In genomic region chr6:29215181-29215580, GRCm38 (mm10) we compare ENCODE assay signal across 9 mouse cellular contexts. TPM values are rescaled to one million over a fixed set of nuclear protein-coding genes. Genes with fewer than 3 reads are reported as not detected.
A peak's percentile ranks its signal among the peaks of the same experiment; 100 is the strongest.
DNase-seq lines count a peak whose midpoint lies in the region; ATAC-seq lines count a peak whose summit lies in the region.
"Had no signal": no experiment of that assay in that cellular context is flagged by ENCODE, and none has a peak within 500 bp of the region (broad histone marks: within the 10 kb centered on the region; RNA-seq: fewer than 3 reads in every experiment).

No protein-coding gene starts in this region.

- peak overlapping the region; percentile 99 for H3K4me2 ChIP-seq in limb, embryonic 13.5 days (replicated peaks)

- H3K9ac ChIP-seq in limb, embryonic 13.5 days: peak overlapping the region; percentile 70; the same call in 1 of the 2 replicates

- no peak for ATAC-seq in megakaryocyte, adult 5-6 weeks (ENCODE audit: poor library complexity, severe bottlenecking)
- ATAC-seq in limb, embryonic 13.5 days (ENCODE audit: low FRiP score, low read depth): no peak
- ATAC-seq in activated CD4-positive, CD25-positive, alpha-beta regulatory T cell, adult 4 months: no peak
- no peak for ATAC-seq in inflammation-experienced regulatory T-cells, adult 6 months

- peaks cover 30% of the 10 kb centered on the region for H3K27me3 ChIP-seq in megakaryocyte, embryonic 14.5 days (replicated peaks)
- H3K27me3 ChIP-seq in limb, embryonic 13.5 days: peaks cover 28% of the 10 kb centered on the region

- peak overlapping the region; percentile 96 for H3K4me3 ChIP-seq in megakaryocyte, embryonic 14.5 days (replicated peaks)
- H3K4me3 ChIP-seq in limb, embryonic 13.5 days: peak overlapping the region; percentile 69

- peak; percentile 18 for DNase-seq in cerebellum, adult 11-12 months
- DNase-seq in cerebellum, adult 18-20 months: no peak
- peak; percentile 67 for DNase-seq in retina, postnatal 1 day

- WGBS in limb, embryonic 13.5 days: 13% methylated on average over 9 of the region's 9 CpGs

- no peak overlapping the region for H3K27ac ChIP-seq in limb, embryonic 13.5 days

- H3K4me1 ChIP-seq in megakaryocyte, embryonic 14.5 days: peaks cover 62% of the 10 kb centered on the region
- H3K4me1 ChIP-seq in limb, embryonic 13.5 days: peaks cover 40% of the 10 kb centered on the region

- H3K9me3 ChIP-seq in megakaryocyte, embryonic 14.5 days: no peaks in the 10 kb centered on the region
- H3K9me3 ChIP-seq in limb, embryonic 13.5 days: no peaks in the 10 kb centered on the region

- H3K36me3 ChIP-seq in megakaryocyte, embryonic 14.5 days (replicated peaks; ENCODE audit: low read length): no peaks in the 10 kb centered on the region
- no peaks in the 10 kb centered on the region for H3K36me3 ChIP-seq in limb, embryonic 13.5 days

RNA-seq across cellular contexts. Expression of gene Impdh1, which starts 1.0 kb away (rescaled TPM):
- polyA plus RNA-seq in megakaryocyte, embryonic 14.5 days (2012; ENCODE audit: insufficient read depth, low replicate concordance): 281 and 443 TPM in 2 replicates
- 7.8 and 12.0 TPM in 2 replicates for total RNA-seq in megakaryocyte, adult 5-6 weeks (2015)
- 9.0 and 11.6 TPM in 2 replicates for total RNA-seq in megakaryocyte, adult 5-6 weeks (2017)
- polyA plus RNA-seq in limb, embryonic 13.5 days (2015; fragmentation: Nextera tagmentation; extraction: Ambion mirVana): 49.9 and 51.7 TPM in 2 replicates
- 10 to 100 TPM; 13.0 to 16.5 TPM for polyA plus RNA-seq in activated CD4-positive, CD25-positive, alpha-beta regulatory T cell, adult 4 months (2017; shearing (Covaris generic))
- 10 to 100 TPM; 10.7 to 21.0 (median 14.8) TPM for polyA plus RNA-seq in inflammation-experienced regulatory T-cells, adult 6 months (2017; shearing (Covaris generic))

RNA-seq across cellular contexts. Expression of gene Prrt4, which starts 35.8 kb away (rescaled TPM):
- polyA plus RNA-seq in megakaryocyte, embryonic 14.5 days (2012; ENCODE audit: insufficient read depth, low replicate concordance): 36.9 and 51.1 TPM in 2 replicates
- not detected in 2 replicates for total RNA-seq in megakaryocyte, adult 5-6 weeks (2015)
- not detected in 2 replicates for total RNA-seq in megakaryocyte, adult 5-6 weeks (2017)
- polyA plus RNA-seq in limb, embryonic 13.5 days (2015; fragmentation: Nextera tagmentation; extraction: Ambion mirVana): 0.90 and 1.3 TPM in 2 replicates
- polyA plus RNA-seq in activated CD4-positive, CD25-positive, alpha-beta regulatory T cell, adult 4 months (2017; shearing (Covaris generic)): not detected
- polyA plus RNA-seq in inflammation-experienced regulatory T-cells, adult 6 months (2017; shearing (Covaris generic)): not detected
- total RNA-seq: neutrophil, adult 5-6 weeks had no signal

RNA-seq across cellular contexts. Expression of gene Rbm28, which starts 50.4 kb away (rescaled TPM):
- polyA plus RNA-seq in megakaryocyte, embryonic 14.5 days (2012; ENCODE audit: insufficient read depth, low replicate concordance): 0.61 and 10.4 TPM in 2 replicates
- total RNA-seq in megakaryocyte, adult 5-6 weeks (2015): 29.2 and 29.6 TPM in 2 replicates
- 27.3 and 33.9 TPM in 2 replicates for total RNA-seq in megakaryocyte, adult 5-6 weeks (2017)
- 46.6 and 52.3 TPM in 2 replicates for polyA plus RNA-seq in limb, embryonic 13.5 days (2015; fragmentation: Nextera tagmentation; extraction: Ambion mirVana)
- polyA plus RNA-seq in activated CD4-positive, CD25-positive, alpha-beta regulatory T cell, adult 4 months (2017; shearing (Covaris generic)): 10 to 100 TPM; 44.7 to 54.4 TPM
- 10 to 100 TPM; 51.7 to 58.2 (median 54.8) TPM for polyA plus RNA-seq in inflammation-experienced regulatory T-cells, adult 6 months (2017; shearing (Covaris generic))

RNA-seq across cellular contexts. Expression of gene Hilpda, which starts 57.1 kb away (rescaled TPM):
- polyA plus RNA-seq in megakaryocyte, embryonic 14.5 days (2012; ENCODE audit: insufficient read depth, low replicate concordance): 14.3 and 43.1 TPM in 2 replicates
- 2.2 and 7.1 TPM in 2 replicates for total RNA-seq in megakaryocyte, adult 5-6 weeks (2015)
- total RNA-seq in megakaryocyte, adult 5-6 weeks (2017): 1.9 and 3.1 TPM in 2 replicates
- 51.8 and 53.3 TPM in 2 replicates for polyA plus RNA-seq in limb, embryonic 13.5 days (2015; fragmentation: Nextera tagmentation; extraction: Ambion mirVana)
- polyA plus RNA-seq in activated CD4-positive, CD25-positive, alpha-beta regulatory T cell, adult 4 months (2017; shearing (Covaris generic)): 10 to 100 TPM; 28.1 to 33.4 TPM
- 10 to 100 TPM; 19.9 to 29.7 (median 25.6) TPM for polyA plus RNA-seq in inflammation-experienced regulatory T-cells, adult 6 months (2017; shearing (Covaris generic))

Comparison
In these comparisons a context has a peak if more than half of its experiments do, and no peak if none do; other contexts are left out.
1. DNase-seq: peak in cerebellum, adult 11-12 months (single experiment) and retina, postnatal 1 day (single experiment); none in cerebellum, adult 18-20 months (0 of 2).
2. RNA of gene Prrt4, which starts 35.8 kb away (polyA plus RNA-seq): 36.9 to 51.1 TPM in megakaryocyte, embryonic 14.5 days; 0.90 to 1.3 TPM in limb, embryonic 13.5 days, not detected in activated CD4-positive, CD25-positive, alpha-beta regulatory T cell, adult 4 months and not detected in inflammation-experienced regulatory T-cells, adult 6 months; every median in the first group is over 10 times any median in the second.